Mouse (Mus musculus): ENCODE measurements at regions not wholly inside any gene's neighbourhood (a gene's known extent, or its start where the extent isn't known, plus 50 kb on each side); places are given as distances from the start of the nearest gene placed in this dataset.
"Not testable (repeated sequence)": the region's sequence is repeated elsewhere in the genome, so short reads cannot be mapped to it uniquely, and the experiment has no call there.

DNA sequence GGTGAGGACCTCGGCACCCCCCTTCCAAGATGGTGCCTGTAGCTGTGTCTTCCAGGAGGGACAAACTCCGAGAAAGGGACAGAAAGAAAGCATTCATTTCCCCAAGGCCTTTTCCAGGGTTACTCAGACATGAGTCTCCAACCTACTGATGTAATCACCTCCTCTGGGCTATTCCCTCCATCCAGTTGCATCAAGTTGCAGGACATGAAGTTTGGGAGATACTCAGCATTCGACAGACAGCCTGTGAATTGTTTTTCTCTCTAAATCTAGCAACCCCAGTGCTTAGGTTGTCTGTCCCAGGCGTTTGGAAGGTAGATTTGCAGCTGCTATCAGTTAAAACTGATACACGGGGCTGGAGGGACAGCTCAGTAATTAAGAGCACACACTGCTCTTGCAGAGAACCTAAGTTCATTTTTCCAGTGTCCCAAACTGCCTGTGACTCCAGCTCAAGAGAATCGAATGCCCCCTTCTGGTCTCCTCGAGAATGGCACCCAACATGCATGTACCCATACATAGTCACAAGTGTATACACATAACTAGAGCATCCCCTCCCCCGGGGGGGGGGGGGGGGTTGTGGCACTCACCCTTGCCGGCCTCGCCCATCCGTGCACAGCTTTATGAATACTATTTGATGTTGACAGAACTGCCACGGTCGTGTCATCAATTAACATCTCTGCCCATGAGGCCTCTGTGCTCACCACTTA lies 73.8 kb upstream of the Spata13 start:
- no peaks in the 10 kb centered on the region for H3K79me2 ChIP-seq (ENCODE audit: control insufficient read depth, insufficient read depth)
- H3ac ChIP-seq (ENCODE audit: control insufficient read depth, insufficient read length): no peak overlapping the region
- no peaks in the 10 kb centered on the region for H3K27me3 ChIP-seq (ENCODE audit: control insufficient read depth, insufficient read depth, insufficient read length)
- TF ChIP-seq E2F4 (IDR thresholded peaks at IDR 0.05; ENCODE audit: insufficient read depth): no peak
- no peak overlapping the region for H3K4me2 ChIP-seq (ENCODE audit: low read depth)
- no peaks in the 10 kb centered on the region for H3K36me3 ChIP-seq (ENCODE audit: control insufficient read depth, insufficient read depth)
- no peak overlapping the region for H3K4me3 ChIP-seq

DNA sequence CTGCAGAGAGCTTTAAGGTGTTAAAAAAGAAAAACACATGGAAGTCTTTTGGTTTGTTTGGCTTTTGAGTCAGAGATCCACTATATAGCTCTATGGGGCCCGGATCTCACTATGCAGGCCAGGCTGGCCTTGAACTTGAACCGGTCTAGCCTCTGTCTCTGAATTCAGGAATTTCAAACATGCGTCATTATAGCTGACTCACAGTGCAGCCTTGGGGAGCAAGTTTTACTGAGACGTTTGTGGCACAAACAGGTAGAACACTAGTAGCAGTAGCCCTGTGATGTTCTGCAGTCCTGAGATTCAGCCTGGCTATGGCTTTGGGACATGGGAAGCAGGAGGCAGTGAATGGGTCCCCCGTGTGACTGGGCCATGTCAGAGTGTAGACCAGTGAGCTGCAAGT lies 57.5 kb upstream of the Spata13 start:
- H3ac ChIP-seq (ENCODE audit: control insufficient read depth, insufficient read length): no peak overlapping the region
- H3K4me3 ChIP-seq: no peak overlapping the region
- no peaks in the 10 kb centered on the region for H3K27me3 ChIP-seq (ENCODE audit: control insufficient read depth, insufficient read depth, insufficient read length)
- H3K79me2 ChIP-seq (ENCODE audit: control insufficient read depth, insufficient read depth): no peaks in the 10 kb centered on the region
- TF ChIP-seq SRF (IDR thresholded peaks at IDR 0.05; ENCODE audit: control insufficient read depth, insufficient read length, low read depth) (no peak), MYOG (IDR thresholded peaks at IDR 0.05; ENCODE audit: control insufficient read depth in 1 of 3, insufficient read depth in 1 of 3, insufficient read length in 2 of 3, low read depth in 2 of 3) (no peak), E2F4 (IDR thresholded peaks at IDR 0.05; ENCODE audit: insufficient read depth) (no peak), MAX (IDR thresholded peaks at IDR 0.05; ENCODE audit: low read depth) (no peak), TCF3 (IDR thresholded peaks at IDR 0.05; ENCODE audit: insufficient read length, low read depth) (no peak), TCF12 (IDR thresholded peaks at IDR 0.05; ENCODE audit: insufficient read depth, poor library complexity, severe bottlenecking) (no peak), USF1 (IDR thresholded peaks at IDR 0.05; ENCODE audit: low read depth) (no peak), POLR2A (IDR thresholded peaks at IDR 0.05; ENCODE audit: insufficient read length, low read depth) (no peak), CEBPB (IDR thresholded peaks at IDR 0.05; ENCODE audit: insufficient read depth, poor library complexity, severe bottlenecking) (no peak), POLR2AphosphoS2 (IDR thresholded peaks at IDR 0.05; ENCODE audit: insufficient read length, low read depth) (no peak), MYOD1 (IDR thresholded peaks at IDR 0.05; ENCODE audit: control insufficient read depth in 1 of 3, insufficient read length in 2 of 3, low read depth in 2 of 3) (no peak), REST (IDR thresholded peaks at IDR 0.05; ENCODE audit: insufficient read depth, insufficient read length) (no peak)
- no peak overlapping the region for H3K4me2 ChIP-seq (ENCODE audit: low read depth)
- H3K36me3 ChIP-seq (ENCODE audit: control insufficient read depth, insufficient read depth): no peaks in the 10 kb centered on the region

GRCm38 (mm10) chr14:60580131-60580530 lies 53.7 kb upstream of the Spata13 start:
- H3K36me3 ChIP-seq (ENCODE audit: control insufficient read depth, insufficient read depth); H3K79me2 ChIP-seq (ENCODE audit: control insufficient read depth, insufficient read depth); H3K4me3 ChIP-seq; H3ac ChIP-seq (ENCODE audit: control insufficient read depth, insufficient read length); H3K4me2 ChIP-seq (ENCODE audit: low read depth); H3K27me3 ChIP-seq (ENCODE audit: control insufficient read depth, insufficient read depth, insufficient read length): not testable (repeated sequence)

All from myocyte (in vitro differentiated cells).